Mouse (Mus musculus): ENCODE measurements around the gene Tfpi. TPM values are rescaled to one million over a fixed set of nuclear protein-coding genes. Genes with fewer than 3 reads are reported as not detected.

The Tfpi gene
- total RNA-seq, 1 experiment from 2014 or later: 50.3 TPM

GRCm38 (mm10) chr2:84475601-84476000 lies 974 bp downstream of the Tfpi start:
- no peak for ATAC-seq (replicated peaks; ENCODE audit: low read depth, poor library complexity, severe bottlenecking)

GRCm38 (mm10) chr2:84474651-84475050 lies 1.9 kb downstream of the Tfpi start:
- ATAC-seq (replicated peaks; ENCODE audit: low read depth, poor library complexity, severe bottlenecking): no peak

- no peak for ATAC-seq (replicated peaks; ENCODE audit: low read depth, poor library complexity, severe bottlenecking)
Measured at GRCm38 (mm10) chr2:84473941-84474530, 2.5 kb downstream of the Tfpi start.

- peak; percentile 52; the same call in 1 of the 2 replicates for ATAC-seq (replicated peaks; ENCODE audit: low read depth, poor library complexity, severe bottlenecking)
Measured at GRCm38 (mm10) chr2:84467391-84467790, 9.2 kb downstream of the Tfpi start.

- ATAC-seq (replicated peaks; ENCODE audit: low read depth, poor library complexity, severe bottlenecking): no peak
Measured at GRCm38 (mm10) chr2:84464956-84465355, 11.6 kb downstream of the Tfpi start.

GRCm38 (mm10) chr2:84462411-84462810 lies 14.2 kb downstream of the Tfpi start:
- no peak for ATAC-seq (replicated peaks; ENCODE audit: low read depth, poor library complexity, severe bottlenecking)

- peak; percentile 76 for ATAC-seq (replicated peaks; ENCODE audit: low read depth, poor library complexity, severe bottlenecking)
Measured at GRCm38 (mm10) chr2:84459651-84460177, 16.9 kb downstream of the Tfpi start.

- ATAC-seq (replicated peaks; ENCODE audit: low read depth, poor library complexity, severe bottlenecking): no peak
Measured at GRCm38 (mm10) chr2:84457221-84457620, 19.4 kb downstream of the Tfpi start.

- peak; percentile 90 for ATAC-seq (replicated peaks; ENCODE audit: low read depth, poor library complexity, severe bottlenecking)
Measured at GRCm38 (mm10) chr2:84455236-84455799, 21.3 kb downstream of the Tfpi start.

- ATAC-seq (replicated peaks; ENCODE audit: low read depth, poor library complexity, severe bottlenecking): no peak
Measured at GRCm38 (mm10) chr2:84454551-84455235, 21.9 kb downstream of the Tfpi start.

GRCm38 (mm10) chr2:84454051-84454450 lies 22.5 kb downstream of the Tfpi start:
- peak; percentile 86 for ATAC-seq (replicated peaks; ENCODE audit: low read depth, poor library complexity, severe bottlenecking)

- ATAC-seq (replicated peaks; ENCODE audit: low read depth, poor library complexity, severe bottlenecking): no peak
Measured at GRCm38 (mm10) chr2:84445499-84445898, 31.1 kb downstream of the Tfpi start.

- ATAC-seq (replicated peaks; ENCODE audit: low read depth, poor library complexity, severe bottlenecking): no peak
Measured at GRCm38 (mm10) chr2:84441940-84442339, 34.6 kb downstream of the Tfpi start.

GRCm38 (mm10) chr2:84429724-84430123 lies 46.9 kb downstream of the Tfpi start:
- peak; percentile 62 for ATAC-seq (replicated peaks; ENCODE audit: low read depth, poor library complexity, severe bottlenecking)

- no peak for ATAC-seq (replicated peaks; ENCODE audit: low read depth, poor library complexity, severe bottlenecking)
Measured at GRCm38 (mm10) chr2:84428836-84429235, 47.7 kb downstream of the Tfpi start.

GRCm38 (mm10) chr2:84426531-84426930 lies 50.0 kb downstream of the Tfpi start:
- ATAC-seq (replicated peaks; ENCODE audit: low read depth, poor library complexity, severe bottlenecking): 0 out of 2 replicates have a peak, but pooled peaks have one; percentile 8

GRCm38 (mm10) chr2:84425138-84425537 lies 51.4 kb downstream of the Tfpi start, which contains the start of gene Calcrl:
Gene Calcrl (minus strand): TSS chr2:84425411.
- peak; percentile 94 for ATAC-seq (replicated peaks; ENCODE audit: low read depth, poor library complexity, severe bottlenecking)

- ATAC-seq (replicated peaks; ENCODE audit: low read depth, poor library complexity, severe bottlenecking): no peak
Measured at GRCm38 (mm10) chr2:84416501-84416900, 60.1 kb downstream of the Tfpi start.

- no peak for ATAC-seq (replicated peaks; ENCODE audit: low read depth, poor library complexity, severe bottlenecking)
Measured at GRCm38 (mm10) chr2:84409796-84410592, 66.6 kb downstream of the Tfpi start.

GRCm38 (mm10) chr2:84404834-84405233 lies 71.7 kb downstream of the Tfpi start:
- ATAC-seq (replicated peaks; ENCODE audit: low read depth, poor library complexity, severe bottlenecking): no peak
